Mouse (Mus musculus) limb, embryonic 14.5 days (tissue): ENCODE results near the gene Ccdc61. TPM values are rescaled to one million over a fixed set of nuclear protein-coding genes. Genes with fewer than 3 reads are reported as not detected.

Experiments
- ATAC-seq: fragments of 200-750 bp; cut with Nextera tagmentation; 2 replicates; pipeline ENCODE4 v1.8.0; 2017; ENCODE audit warnings: low read depth, moderate number of reproducible peaks, moderate TSS enrichment; ENCODE audit not compliant: low FRiP score
- DNase-seq: peaks from one replicate; pipeline ENCODE4 v3.0.0-alpha.2; 2015; ENCODE audit warnings: low spot score
- H3K27ac ChIP-seq: fragments of 300-500 bp; sonication (generic); replicated peaks from 2 replicates; pipeline ENCODE4 v1.5.1; 2014; ENCODE audit warnings: low read depth, mild to moderate bottlenecking, low read length, moderate library complexity, mixed read lengths
- H3K27me3 ChIP-seq: fragments of 300-500 bp; sonication (generic); 2 replicates; pipeline ENCODE4 v1.6.1; 2014; ENCODE audit warnings: low read length, mixed read lengths; ENCODE audit not compliant: control insufficient read depth, insufficient read depth
- H3K36me3 ChIP-seq: fragments of 300-500 bp; sonication (generic); 2 replicates; pipeline ENCODE4 v1.6.1; 2014; ENCODE audit warnings: mild to moderate bottlenecking, low read length, moderate library complexity, mixed read lengths; ENCODE audit not compliant: control insufficient read depth, insufficient read depth
- H3K4me1 ChIP-seq: fragments of 300-500 bp; sonication (generic); 2 replicates; pipeline ENCODE4 v1.6.1; 2014; ENCODE audit warnings: antibody characterized with exemption, low read length, mixed read lengths; ENCODE audit not compliant: control insufficient read depth, insufficient read depth
- H3K4me2 ChIP-seq: fragments of 300-500 bp; sonication (generic); replicated peaks from 2 replicates; pipeline ENCODE4 v1.6.1; 2014; ENCODE audit warnings: low read depth, mild to moderate bottlenecking, low read length, moderate library complexity; ENCODE audit not compliant: severe bottlenecking
- H3K4me3 ChIP-seq: fragments of 300-500 bp; sonication (generic); replicated peaks from 2 replicates; pipeline ENCODE4 v1.5.1; 2014; ENCODE audit warnings: low read length
- H3K9ac ChIP-seq: fragments of 300-500 bp; sonication (generic); 2 replicates; pipeline ENCODE4 v1.6.1; 2014; ENCODE audit warnings: mild to moderate bottlenecking, low read depth, low read length, moderate library complexity; ENCODE audit not compliant: severe bottlenecking
- H3K9me3 ChIP-seq: fragments of 300-500 bp; sonication (generic); 2 replicates; pipeline ENCODE4 v1.6.1; 2016; ENCODE audit warnings: low read length; ENCODE audit not compliant: control insufficient read depth
- POLR2A ChIP-seq: fragments of 200-500 bp; IDR thresholded peaks from 2 replicates; pipeline ENCODE4 v1.8.0; 2012; ENCODE audit warnings: inconsistent platforms, mild to moderate bottlenecking, moderate library complexity, borderline replicate concordance; ENCODE audit not compliant: insufficient read depth, insufficient read length; ENCODE audit errors: extremely low read depth
- WGBS: fragments of 180-500 bp; shearing (Covaris S2); extraction: QIAGEN DNeasy Blood & Tissue Kit; methylation state at CpG from one replicate; pipeline ENCODE4 v1.1.7; 2014; 5-methylcytosine and 5-hydroxymethylcytosine counted together
- polyA plus RNA-seq, 2 experiments: library from polyadenylated mRNA; depleted of rRNA in 1 of 2; stranded (reverse) in 1 of 2; unstranded in 1 of 2; fragments of >200 nt; fragmentation: Nextera tagmentation in 1 of 2; extraction: Ambion mirVana in 1 of 2; gene quantifications; 2 replicates each; pipeline versions ENCODE4 v1.2.1 to v1.2.3; 2012 to 2014

Gene Ccdc61
- polyA plus RNA-seq, 2 experiments: 23.9 to 46.7 TPM

DNA sequence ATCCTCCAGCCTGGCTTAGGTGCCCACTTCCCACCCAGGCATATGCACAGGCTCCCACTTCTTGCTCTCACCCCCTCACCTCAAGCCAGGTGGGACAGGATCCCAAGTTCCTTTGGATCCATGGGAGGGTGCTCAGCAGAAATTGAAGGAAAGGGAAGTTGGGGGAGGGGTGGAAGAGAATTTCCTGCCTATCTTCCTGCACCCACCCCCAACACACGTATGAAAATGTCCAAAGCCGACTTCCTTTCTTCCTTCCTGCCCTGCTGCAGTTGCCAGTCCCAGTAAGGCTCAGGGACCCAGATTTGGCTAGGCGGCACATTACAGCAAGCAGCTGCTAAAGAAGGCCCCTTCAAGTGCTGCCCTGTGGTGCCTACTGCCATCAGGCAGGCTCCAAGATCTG lies 17.5 kb upstream of the Ccdc61 start:
- H3K4me2 ChIP-seq: no peak overlapping the region
- H3K4me3 ChIP-seq: no peak overlapping the region
- H3K27ac ChIP-seq: no peak overlapping the region
- peaks cover 3% of the 10 kb centered on the region; the same call in 1 of the 2 replicates for H3K4me1 ChIP-seq
- DNase-seq: no peak
- WGBS: 41% methylated on average over 3 of the region's 3 CpGs
- peaks cover 47% of the 10 kb centered on the region for H3K27me3 ChIP-seq
- no peak for TF ChIP-seq POLR2A
- no peaks in the 10 kb centered on the region for H3K9me3 ChIP-seq
- no peak overlapping the region for H3K9ac ChIP-seq
- no peaks in the 10 kb centered on the region for H3K36me3 ChIP-seq
- no peak for ATAC-seq

DNA sequence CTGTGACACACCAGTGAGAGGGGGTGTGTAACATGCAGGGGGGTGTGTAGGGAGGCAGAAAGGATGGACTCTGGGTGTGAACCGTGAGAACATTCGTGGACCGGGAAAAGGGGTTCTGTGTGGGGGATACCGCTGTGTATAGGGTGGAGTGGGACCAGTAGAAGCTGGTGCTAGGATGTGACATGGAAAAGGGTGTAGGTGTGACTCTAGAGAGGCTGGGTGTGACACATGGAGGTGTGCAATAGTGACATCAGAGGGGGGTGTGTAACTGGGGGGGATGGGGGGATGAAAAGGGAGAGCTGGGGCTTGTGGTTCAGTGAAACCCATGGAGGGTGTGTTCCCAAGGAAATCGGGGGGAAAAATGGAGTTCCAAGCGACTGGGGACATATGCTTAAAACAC lies 16.7 kb upstream of the Ccdc61 start:
- H3K27ac ChIP-seq: no peak overlapping the region
- H3K4me2 ChIP-seq: no peak overlapping the region
- ATAC-seq: no peak
- no peak overlapping the region for H3K4me3 ChIP-seq
- DNase-seq: no peak
- no peaks in the 10 kb centered on the region for H3K36me3 ChIP-seq
- no peaks in the 10 kb centered on the region for H3K9me3 ChIP-seq
- 60% methylated on average over 6 of the region's 6 CpGs for WGBS
- peaks cover 49% of the 10 kb centered on the region for H3K27me3 ChIP-seq
- H3K4me1 ChIP-seq: peaks cover 3% of the 10 kb centered on the region; the same call in 1 of the 2 replicates
- TF ChIP-seq POLR2A: no peak
- H3K9ac ChIP-seq: no peak overlapping the region

DNA sequence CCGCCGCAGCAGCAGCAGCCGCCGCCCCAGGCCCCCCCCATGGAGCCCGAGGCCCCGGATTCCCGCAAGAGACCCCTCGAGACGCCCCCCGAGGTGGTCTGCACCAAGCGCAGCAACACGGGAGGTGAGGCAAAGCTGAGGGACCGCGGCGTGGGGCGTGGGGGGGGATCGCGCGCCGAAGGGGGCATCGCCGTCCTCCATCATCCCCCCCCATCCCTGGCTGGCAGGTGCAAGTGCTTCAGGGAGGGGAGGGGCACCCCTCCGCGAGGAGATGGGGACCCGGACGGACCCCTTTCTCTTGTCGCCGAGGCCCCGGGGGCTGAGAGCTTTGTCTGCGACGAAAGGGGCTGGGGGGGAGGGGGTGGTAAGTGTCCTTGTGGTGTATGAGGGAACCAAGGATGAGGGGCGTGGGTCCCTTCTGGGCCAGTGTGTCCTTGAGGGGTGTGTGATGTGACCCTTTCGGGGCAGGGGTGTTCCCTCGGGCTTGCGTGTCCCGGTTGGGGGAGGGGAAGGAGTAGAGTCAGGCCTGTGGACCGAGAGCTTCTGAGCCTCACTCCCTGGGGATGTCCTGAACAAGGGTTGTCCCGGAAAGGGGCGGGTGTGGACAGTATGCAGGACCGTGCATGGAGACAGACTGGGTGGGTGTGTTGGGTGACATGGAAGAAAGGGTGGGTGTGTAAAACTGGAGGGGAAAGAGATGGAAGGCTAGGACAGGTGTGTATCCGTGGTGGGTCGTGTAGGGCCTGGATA lies 16.0 kb upstream of the Ccdc61 start:
- ATAC-seq (no peak), DNase-seq (no peak)
- no peaks in the 10 kb centered on the region for H3K9me3 ChIP-seq
- no peak for TF ChIP-seq POLR2A
- no peaks in the 10 kb centered on the region for H3K36me3 ChIP-seq
- H3K27ac ChIP-seq: no peak overlapping the region
- peak overlapping the region; percentile 76 for H3K4me2 ChIP-seq
- H3K27me3 ChIP-seq: peaks cover 49% of the 10 kb centered on the region
- H3K4me3 ChIP-seq: peak overlapping the region; percentile 43
- WGBS: 2% methylated on average over 26 of the region's 42 CpGs
- H3K9ac ChIP-seq: peak overlapping the region; percentile 49
- H3K4me1 ChIP-seq: peaks cover 3% of the 10 kb centered on the region; the same call in 1 of the 2 replicates

DNA sequence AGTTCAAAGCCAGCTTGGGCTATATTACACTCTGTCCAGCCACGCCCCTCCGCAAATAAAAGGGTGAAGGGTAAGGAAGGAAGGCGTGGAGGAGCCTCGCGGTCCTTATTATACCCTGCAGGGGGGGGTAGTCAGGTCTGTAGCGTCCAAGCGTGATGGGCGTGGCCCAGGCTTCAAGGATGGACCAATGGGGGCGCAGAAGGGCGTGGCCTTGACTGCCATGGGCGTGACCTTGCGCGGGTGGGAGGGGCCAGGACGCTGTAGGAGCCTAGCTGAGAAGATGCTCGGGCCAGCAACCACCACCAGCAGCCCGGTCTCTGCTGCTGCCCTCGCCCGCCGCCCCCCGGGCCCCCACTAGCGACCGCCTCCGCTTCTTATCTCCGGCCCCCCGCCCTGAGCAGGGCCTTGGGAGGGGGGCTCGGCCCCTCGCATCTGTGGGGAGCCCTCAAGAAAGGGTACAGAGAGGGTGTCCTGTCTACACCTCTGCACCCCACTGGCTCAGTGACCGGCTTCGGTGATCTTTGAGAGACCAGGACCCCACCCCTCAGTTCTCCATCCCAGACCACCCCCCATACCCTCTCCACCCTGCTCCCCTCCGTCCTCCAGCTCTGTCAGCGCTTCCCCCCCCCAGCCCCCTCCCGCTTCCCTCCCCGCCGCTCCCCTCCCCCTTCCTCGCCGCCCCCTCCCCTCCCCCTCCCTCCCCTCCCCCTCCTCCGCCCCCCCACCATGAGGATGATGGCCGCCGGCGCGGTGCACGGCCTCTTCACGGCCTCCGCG lies 15.1 kb upstream of the Ccdc61 start, which contains the start of gene Nova2:
TSS of gene Nova2 (plus strand) at position 727 of the 777 bp plus-strand sequence.
- no peak for TF ChIP-seq POLR2A
- Histone ChIP-seq H3K9ac (peak within 1 kb of the TSS; percentile 49), H3K4me1 (peaks cover 3% of the 10 kb centered on the region; the same call in 1 of the 2 replicates), H3K4me2 (peak within 1 kb of the TSS; percentile 76), H3K4me3 (peak within 1 kb of the TSS; percentile 43), H3K36me3 (no peaks in the 10 kb centered on the region), H3K27ac (no peak within 1 kb of the TSS), H3K27me3 (peaks cover 49% of the 10 kb centered on the region), H3K9me3 (no peaks in the 10 kb centered on the region)
- ATAC-seq (peak; percentile 81), DNase-seq (peak; percentile 67)
- WGBS: 0% methylated on average over 17 of the region's 45 CpGs

DNA sequence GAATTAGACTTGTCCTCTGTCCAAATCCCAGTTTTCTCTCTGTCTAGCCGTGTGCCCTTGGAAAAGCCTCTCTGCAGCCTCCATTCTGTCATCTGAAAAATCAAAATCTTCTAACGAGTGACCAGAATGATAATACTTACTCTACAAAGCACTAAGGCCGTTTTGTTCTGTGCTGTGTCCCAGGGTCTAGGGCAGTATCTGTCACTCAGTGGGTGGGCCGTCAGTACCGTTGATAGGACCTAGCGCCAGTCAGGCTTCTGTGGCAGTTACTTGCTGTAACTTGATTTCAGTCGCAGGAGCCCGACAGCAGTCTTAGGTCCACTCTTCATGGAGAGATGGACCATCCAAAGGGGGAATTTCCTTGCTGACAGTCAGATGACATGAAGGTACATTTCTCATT lies 14.1 kb upstream of the Ccdc61 start:
- ATAC-seq (no peak), DNase-seq (no peak)
- H3K36me3 ChIP-seq: no peaks in the 10 kb centered on the region
- 16% methylated on average over 8 of the region's 8 CpGs for WGBS
- H3K4me2 ChIP-seq: no peak overlapping the region
- H3K4me1 ChIP-seq: peaks cover 3% of the 10 kb centered on the region; the same call in 1 of the 2 replicates
- H3K9ac ChIP-seq: no peak overlapping the region
- no peak overlapping the region for H3K27ac ChIP-seq
- no peak for TF ChIP-seq POLR2A
- H3K9me3 ChIP-seq: no peaks in the 10 kb centered on the region
- H3K4me3 ChIP-seq: no peak overlapping the region
- H3K27me3 ChIP-seq: peaks cover 49% of the 10 kb centered on the region
